Mouse (Mus musculus): ENCODE measurements around the gene Adam15. TPM values are rescaled to one million over a fixed set of nuclear protein-coding genes. Genes with fewer than 3 reads are reported as not detected.
A peak's percentile ranks its signal among the peaks of the same experiment; 100 is the strongest.

Gene Adam15
- polyA plus RNA-seq, 1 experiment from 2014 or later, result 17.8 TPM

DNA sequence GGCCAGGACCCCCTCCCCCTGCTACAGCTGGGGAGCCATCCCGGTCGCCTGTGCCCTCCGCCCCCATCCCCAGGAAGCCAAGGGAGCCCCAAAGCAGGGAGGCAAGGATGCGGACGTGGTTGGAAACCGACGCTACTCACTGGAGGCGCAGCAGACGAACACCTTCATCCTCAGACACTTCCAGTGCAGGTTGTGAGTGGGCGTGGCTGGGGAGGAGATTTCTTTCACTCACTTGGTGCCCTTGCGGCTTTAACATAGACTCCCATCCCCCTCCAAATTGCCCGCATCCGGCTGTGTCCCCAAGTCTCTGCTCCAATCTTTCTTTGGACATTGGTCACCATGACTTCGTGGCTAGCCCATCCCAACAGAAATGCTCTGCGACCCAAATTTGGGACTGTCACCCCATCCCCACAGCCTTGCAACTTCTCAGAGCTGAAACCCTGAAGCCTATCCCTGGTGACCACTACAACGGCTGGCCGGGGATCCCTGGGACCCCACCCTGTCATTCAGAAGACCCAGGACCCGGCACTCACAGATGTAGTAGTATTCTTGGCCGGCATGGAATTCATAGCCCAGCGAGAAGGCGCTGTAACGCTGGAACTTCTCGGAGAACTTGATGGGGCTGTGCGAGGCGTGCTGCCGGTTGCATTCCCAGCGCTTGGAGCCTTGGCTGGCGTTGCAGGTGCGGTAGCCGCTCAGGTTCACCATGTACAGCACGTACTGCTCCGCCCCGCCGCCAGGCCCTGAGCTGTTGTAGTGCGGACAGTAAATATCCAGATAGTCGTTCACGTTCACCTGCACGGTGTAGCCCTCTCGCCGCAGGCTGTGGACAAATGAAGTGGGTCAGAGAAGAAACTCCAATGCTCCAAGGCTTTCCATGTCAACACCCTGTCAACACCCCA is 33.6 kb downstream of the Adam15 start:
- Histone ChIP-seq H3K27me3 (ENCODE audit: control insufficient read depth, insufficient read depth, low read length) (peaks cover 27% of the 10 kb centered on the region), H3K4me1 (ENCODE audit: control insufficient read depth, insufficient read depth, low read length) (peaks cover 48% of the 10 kb centered on the region), H3K9ac (ENCODE audit: low read length) (0 out of 2 replicates have a peak overlapping the region, but pooled peaks have one; percentile 0), H3K9me3 (ENCODE audit: control insufficient read depth, low read length) (0 out of 2 replicates have a peak, but pooled peaks cover 3% of the 10 kb centered on the region), H3K27ac (replicated peaks; ENCODE audit: low read depth, low read length) (no peak overlapping the region), H3K4me2 (ENCODE audit: low read depth, severe bottlenecking) (peak overlapping the region; percentile 50), H3K36me3 (ENCODE audit: control insufficient read depth, insufficient read depth, low read length) (no peaks in the 10 kb centered on the region), H3K4me3 (ENCODE audit: low read depth, low read length) (peak overlapping the region; percentile 12; the same call in 1 of the 2 replicates)
- DNase-seq (ENCODE audit: low spot score) (no peak), ATAC-seq (ENCODE audit: insufficient number of reproducible peaks, low FRiP score, low TSS enrichment, low read depth) (no peak)
- whole genome bisulfite sequencing, result 14% methylated on average over 40 of the region's 40 CpGs

DNA sequence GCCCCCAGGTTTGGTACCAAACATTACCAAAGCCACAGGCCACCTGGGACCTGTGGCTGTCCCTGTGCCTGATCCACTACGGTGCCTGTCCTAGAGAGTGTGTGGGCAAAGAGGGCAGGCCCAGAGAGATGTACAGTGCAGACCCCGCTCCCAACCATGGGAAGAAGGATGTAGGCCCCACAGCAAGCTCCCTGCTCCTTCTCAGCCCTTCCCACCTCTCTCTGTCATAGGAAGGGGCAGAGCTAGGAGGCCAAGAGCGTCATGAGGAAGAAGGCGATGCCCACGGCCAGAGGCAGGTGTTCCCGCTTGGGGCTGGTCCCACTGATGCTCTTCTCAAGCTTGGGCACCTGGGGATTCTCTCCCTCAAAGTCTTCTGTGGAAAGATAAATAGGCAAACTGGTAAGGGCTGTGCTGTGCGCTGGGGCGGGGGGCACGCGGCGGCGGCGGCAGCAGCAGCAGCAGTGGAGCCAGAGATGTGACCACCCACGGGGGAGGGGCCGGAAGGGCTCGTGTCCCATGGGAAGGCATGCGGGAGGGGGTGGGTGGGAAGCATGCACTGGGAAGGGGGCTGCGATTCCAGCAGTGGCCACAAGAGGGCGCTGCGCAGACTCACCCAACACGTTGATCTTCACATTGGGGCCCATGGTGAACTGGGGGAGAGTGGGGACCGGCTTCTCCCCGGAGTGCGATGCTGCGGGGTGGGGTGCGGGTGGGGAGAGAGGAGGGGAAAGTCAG is 34.4 kb downstream of the Adam15 start:
- Histone ChIP-seq H3K4me1 (ENCODE audit: control insufficient read depth, insufficient read depth, low read length) (peaks cover 42% of the 10 kb centered on the region), H3K4me2 (ENCODE audit: low read depth, severe bottlenecking) (peak overlapping the region; percentile 50), H3K4me3 (ENCODE audit: low read depth, low read length) (peak overlapping the region; percentile 21), H3K9me3 (ENCODE audit: control insufficient read depth, low read length) (0 out of 2 replicates have a peak, but pooled peaks cover 3% of the 10 kb centered on the region), H3K27me3 (ENCODE audit: control insufficient read depth, insufficient read depth, low read length) (peaks cover 20% of the 10 kb centered on the region), H3K9ac (ENCODE audit: low read length) (peak overlapping the region; percentile 17; the same call in 1 of the 2 replicates), H3K27ac (replicated peaks; ENCODE audit: low read depth, low read length) (no peak overlapping the region), H3K36me3 (ENCODE audit: control insufficient read depth, insufficient read depth, low read length) (no peaks in the 10 kb centered on the region)
- ATAC-seq (ENCODE audit: insufficient number of reproducible peaks, low FRiP score, low TSS enrichment, low read depth) (0 out of 2 replicates have a peak, but pooled peaks have one; percentile 3), DNase-seq (ENCODE audit: low spot score) (peak; percentile 94)
- WGBS, result 8% methylated on average over 23 of the region's 26 CpGs

DNA sequence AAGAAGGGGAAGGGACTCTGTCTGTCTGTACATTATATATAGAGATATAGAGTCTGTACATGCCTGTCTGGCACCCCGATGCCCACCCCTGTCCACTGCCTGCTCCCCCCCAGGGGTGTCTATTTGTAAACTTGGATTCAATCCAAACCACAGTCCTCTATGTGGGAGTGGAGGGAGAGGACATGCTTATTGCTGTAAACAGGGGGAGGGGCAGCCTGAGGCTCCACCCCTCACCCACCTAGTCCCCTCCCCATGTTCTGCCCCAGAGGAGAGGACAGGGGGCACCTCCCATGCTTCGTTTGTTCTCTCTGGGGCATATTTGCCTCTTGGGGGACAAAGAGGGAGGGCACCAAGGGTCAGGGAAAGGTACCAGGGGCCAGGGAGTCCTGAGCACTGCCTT is 35.0 kb downstream of the Adam15 start:
- peaks cover 36% of the 10 kb centered on the region for H3K4me1 ChIP-seq (ENCODE audit: control insufficient read depth, insufficient read depth, low read length)
- no peak overlapping the region for H3K27ac ChIP-seq (replicated peaks; ENCODE audit: low read depth, low read length)
- H3K4me3 ChIP-seq (ENCODE audit: low read depth, low read length), result no peak overlapping the region

GRCm38 (mm10) chr3:89314340-89314739 is 35.5 kb downstream of the Adam15 start:
- 0 out of 2 replicates have a peak overlapping the region, but pooled peaks have one; percentile 14 for H3K27ac ChIP-seq (replicated peaks; ENCODE audit: low read depth, low read length)
- ATAC-seq (ENCODE audit: insufficient number of reproducible peaks, low FRiP score, low TSS enrichment, low read depth), result no peak
- no peak overlapping the region for H3K4me2 ChIP-seq (ENCODE audit: low read depth, severe bottlenecking)
- 80% methylated on average over 5 of the region's 5 CpGs for WGBS
- peaks cover 12% of the 10 kb centered on the region for H3K27me3 ChIP-seq (ENCODE audit: control insufficient read depth, insufficient read depth, low read length)
- DNase-seq (ENCODE audit: low spot score), result no peak
- H3K9me3 ChIP-seq (ENCODE audit: control insufficient read depth, low read length), result 0 out of 2 replicates have a peak, but pooled peaks cover 3% of the 10 kb centered on the region
- H3K9ac ChIP-seq (ENCODE audit: low read length), result no peak overlapping the region
- H3K4me3 ChIP-seq (ENCODE audit: low read depth, low read length), result no peak overlapping the region
- no peaks in the 10 kb centered on the region for H3K36me3 ChIP-seq (ENCODE audit: control insufficient read depth, insufficient read depth, low read length)
- peaks cover 32% of the 10 kb centered on the region for H3K4me1 ChIP-seq (ENCODE audit: control insufficient read depth, insufficient read depth, low read length)

More for the DNA sequence above, 35.0 kb downstream of the Adam15 start:
- 0 out of 2 replicates have a peak, but pooled peaks cover 3% of the 10 kb centered on the region for H3K9me3 ChIP-seq (ENCODE audit: control insufficient read depth, low read length)
- ATAC-seq (ENCODE audit: insufficient number of reproducible peaks, low FRiP score, low TSS enrichment, low read depth) (0 out of 2 replicates have a peak, but pooled peaks have one; percentile 1), DNase-seq (ENCODE audit: low spot score) (no peak)
- peak overlapping the region; percentile 50; the same call in 1 of the 2 replicates for H3K4me2 ChIP-seq (ENCODE audit: low read depth, severe bottlenecking)
- H3K36me3 ChIP-seq (ENCODE audit: control insufficient read depth, insufficient read depth, low read length), result no peaks in the 10 kb centered on the region
- WGBS, result 49% methylated on average over 2 of the region's 2 CpGs
- peaks cover 16% of the 10 kb centered on the region for H3K27me3 ChIP-seq (ENCODE audit: control insufficient read depth, insufficient read depth, low read length)
- H3K9ac ChIP-seq (ENCODE audit: low read length), result peak overlapping the region; percentile 17; the same call in 1 of the 2 replicates

- Histone ChIP-seq H3K4me3 (ENCODE audit: low read depth, low read length) (no peak overlapping the region), H3K4me1 (ENCODE audit: control insufficient read depth, insufficient read depth, low read length) (no peaks in the 10 kb centered on the region), H3K27ac (replicated peaks; ENCODE audit: low read depth, low read length) (no peak overlapping the region), H3K4me2 (ENCODE audit: low read depth, severe bottlenecking) (0 out of 2 replicates have a peak overlapping the region, but pooled peaks have one; percentile 4), H3K36me3 (ENCODE audit: control insufficient read depth, insufficient read depth, low read length) (no peaks in the 10 kb centered on the region), H3K9me3 (ENCODE audit: control insufficient read depth, low read length) (0 out of 2 replicates have a peak, but pooled peaks cover 3% of the 10 kb centered on the region), H3K27me3 (ENCODE audit: control insufficient read depth, insufficient read depth, low read length) (no peaks in the 10 kb centered on the region), H3K9ac (ENCODE audit: low read length) (no peak overlapping the region)
- DNase-seq (ENCODE audit: low spot score) (peak; percentile 89), ATAC-seq (ENCODE audit: insufficient number of reproducible peaks, low FRiP score, low TSS enrichment, low read depth) (peak; percentile 63)
- WGBS, result 1% methylated on average over 9 of the region's 9 CpGs
These were observed 41.7 kb downstream of the Adam15 start for GRCm38 (mm10) chr3:89308089-89308488.

DNA sequence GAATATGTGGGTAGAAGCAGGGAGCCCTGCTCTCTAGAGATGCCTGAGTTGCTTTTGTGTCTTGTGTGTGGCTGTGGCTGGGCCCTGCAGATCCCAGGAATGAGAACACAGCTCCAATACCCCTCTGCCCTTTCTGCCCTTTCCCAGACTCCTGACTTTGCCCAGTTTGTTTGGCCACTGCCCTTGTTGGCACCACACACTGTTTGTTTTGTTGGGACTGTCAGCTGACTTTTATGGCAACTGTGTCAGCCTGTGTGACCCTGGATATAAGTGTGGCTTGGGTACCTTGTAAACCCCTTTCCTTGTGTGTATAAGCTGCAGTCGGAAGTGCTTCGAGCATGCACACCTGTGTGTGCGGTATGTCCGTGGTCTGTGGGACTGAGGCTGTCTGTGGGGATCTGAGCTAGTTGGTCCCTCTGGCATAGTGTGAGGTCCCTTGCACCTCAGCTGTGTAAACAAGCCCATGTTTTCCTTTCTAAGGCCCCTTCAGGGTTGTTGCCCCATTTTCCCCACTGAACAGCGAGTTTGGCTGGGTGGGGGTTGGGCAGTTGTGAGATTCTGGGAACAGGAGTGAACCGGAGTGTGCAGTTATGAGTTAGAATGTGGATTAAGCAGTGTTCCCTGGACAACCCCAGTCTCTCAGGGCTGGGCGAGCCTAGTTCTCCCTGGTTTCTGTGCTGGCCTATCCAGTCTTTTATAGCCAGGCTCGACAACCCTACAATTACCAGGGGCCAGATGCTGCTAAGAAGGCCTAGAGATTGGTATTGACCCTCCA is 44.1 kb downstream of the Adam15 start:
- H3K4me2 ChIP-seq (ENCODE audit: low read depth, severe bottlenecking), result no peak overlapping the region
- WGBS, result 61% methylated on average over 8 of the region's 8 CpGs
- H3K36me3 ChIP-seq (ENCODE audit: control insufficient read depth, insufficient read depth, low read length), result no peaks in the 10 kb centered on the region
- no peak overlapping the region for H3K4me3 ChIP-seq (ENCODE audit: low read depth, low read length)
- H3K4me1 ChIP-seq (ENCODE audit: control insufficient read depth, insufficient read depth, low read length), result no peaks in the 10 kb centered on the region
- no peak for ATAC-seq (ENCODE audit: insufficient number of reproducible peaks, low FRiP score, low TSS enrichment, low read depth)
- no peak for DNase-seq (ENCODE audit: low spot score)
- H3K9ac ChIP-seq (ENCODE audit: low read length), result no peak overlapping the region
- H3K27me3 ChIP-seq (ENCODE audit: control insufficient read depth, insufficient read depth, low read length), result no peaks in the 10 kb centered on the region
- H3K27ac ChIP-seq (replicated peaks; ENCODE audit: low read depth, low read length), result no peak overlapping the region
- H3K9me3 ChIP-seq (ENCODE audit: control insufficient read depth, low read length), result no peaks in the 10 kb centered on the region

DNA sequence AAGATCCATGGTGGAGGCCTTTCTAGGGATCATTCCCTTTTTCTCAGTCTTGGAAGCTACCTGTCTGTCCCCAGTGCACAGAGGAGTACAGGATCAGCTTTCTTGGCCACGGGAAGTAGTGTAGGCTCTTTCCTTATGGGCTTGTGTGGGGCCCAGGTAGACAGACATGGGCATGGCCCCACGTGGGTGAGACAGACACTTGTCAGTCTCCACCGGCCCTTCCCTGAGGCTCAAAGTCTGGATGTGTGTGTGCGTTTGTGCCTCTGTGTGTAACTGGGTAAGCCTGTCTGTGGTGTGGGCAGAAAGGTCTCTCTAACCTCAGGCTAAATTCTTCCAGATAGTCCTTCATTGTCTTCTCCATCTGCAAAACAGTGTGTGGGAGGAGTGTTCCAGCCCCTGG is 44.7 kb downstream of the Adam15 start:
- Histone ChIP-seq H3K36me3 (ENCODE audit: control insufficient read depth, insufficient read depth, low read length) (no peaks in the 10 kb centered on the region), H3K4me1 (ENCODE audit: control insufficient read depth, insufficient read depth, low read length) (no peaks in the 10 kb centered on the region), H3K27me3 (ENCODE audit: control insufficient read depth, insufficient read depth, low read length) (no peaks in the 10 kb centered on the region), H3K4me2 (ENCODE audit: low read depth, severe bottlenecking) (no peak overlapping the region), H3K4me3 (ENCODE audit: low read depth, low read length) (no peak overlapping the region), H3K9ac (ENCODE audit: low read length) (no peak overlapping the region), H3K27ac (replicated peaks; ENCODE audit: low read depth, low read length) (no peak overlapping the region), H3K9me3 (ENCODE audit: control insufficient read depth, low read length) (no peaks in the 10 kb centered on the region)
- no peak for ATAC-seq (ENCODE audit: insufficient number of reproducible peaks, low FRiP score, low TSS enrichment, low read depth)
- WGBS, result 80% methylated on average over 4 of the region's 4 CpGs
- no peak for DNase-seq (ENCODE audit: low spot score)

Measured in limb, embryonic 11.5 days (tissue).